Mouse (Mus musculus): ENCODE measurements around the gene Gpr157. TPM values are rescaled to one million over a fixed set of nuclear protein-coding genes. Genes with fewer than 3 reads are reported as not detected.

The Gpr157 gene
- total and polyA plus RNA-seq, 3 experiments = 0.19 to 0.88 TPM; not detected in 1

DNA sequence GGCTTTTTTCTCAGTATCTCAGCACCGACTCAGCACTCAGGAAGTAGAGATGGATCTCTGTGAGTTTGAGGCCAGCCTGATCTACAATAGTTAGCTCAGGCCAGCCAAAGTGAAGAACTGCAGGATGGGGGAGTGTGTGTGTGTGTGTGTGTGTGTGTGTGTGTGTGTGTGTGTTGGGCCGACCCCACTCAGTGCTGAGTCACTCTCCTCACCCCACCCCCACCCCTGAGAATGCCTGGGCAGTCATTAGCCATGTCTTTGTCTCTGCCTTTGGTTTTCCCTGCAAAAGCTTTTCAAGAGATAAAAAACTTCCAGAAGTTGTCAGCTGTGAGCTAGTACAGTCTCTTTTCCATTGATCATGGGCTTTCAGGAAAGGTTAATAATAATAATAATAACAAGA is 43.5 kb downstream of the Gpr157 start:
- H3K27me3 ChIP-seq (ENCODE audit: control insufficient read depth in 1 of 2, insufficient read depth in 2 of 2, low read length in 2 of 2) = no peaks in the 10 kb centered on the region
- H3K9me3 ChIP-seq (replicated peaks; ENCODE audit: insufficient read depth, low read length) = no peaks in the 10 kb centered on the region
- TF ChIP-seq CHD1 (IDR thresholded peaks at IDR 0.05; ENCODE audit: low read depth, low read length) (no peak), SMC3 (IDR thresholded peaks at IDR 0.05; ENCODE audit: low read depth, low read length) (no peak), MEF2A (IDR thresholded peaks at IDR 0.05; ENCODE audit: extremely low read depth, insufficient replicate concordance, low read depth, low read length, poor library complexity, severe bottlenecking) (no peak), CTCF (IDR thresholded peaks at IDR 0.05 in 2 of 3, conservative IDR thresholded peaks at IDR 0.05 in 1 of 3; ENCODE audit: control insufficient read depth in 1 of 3, insufficient read depth in 1 of 3, low read depth in 2 of 3, low read length in 3 of 3, poor library complexity in 1 of 3, severe bottlenecking in 1 of 3) (no peak), GATA1 (IDR thresholded peaks at IDR 0.05; ENCODE audit: low read depth, low read length) (no peak), TCF12 (IDR thresholded peaks at IDR 0.05; ENCODE audit: low read depth, low read length) (no peak), MYB (IDR thresholded peaks at IDR 0.05; ENCODE audit: low read depth, low read length) (no peak), RCOR1 (IDR thresholded peaks at IDR 0.05; ENCODE audit: low read depth, low read length) (no peak), BHLHE40 (IDR thresholded peaks at IDR 0.05; ENCODE audit: borderline replicate concordance, low read depth, low read length) (no peak), KAT2A (conservative IDR thresholded peaks at IDR 0.05; ENCODE audit: low read depth, low read length) (no peak), MYC (IDR thresholded peaks at IDR 0.05; ENCODE audit: low read depth, low read length) (no peak)
- peaks cover 4 to 16% of the 10 kb centered on the region in 2 experiments for H3K4me1 ChIP-seq (ENCODE audit: control insufficient read depth in 1 of 2, insufficient read depth in 2 of 2, low read length in 2 of 2)
- peaks cover 0 to 10% of the 10 kb centered on the region in 2 experiments; a peak in 2 of 4 replicates for H3K36me3 ChIP-seq (ENCODE audit: control insufficient read depth in 1 of 2, insufficient read depth in 2 of 2, low read length in 2 of 2)
- no peak overlapping the region for H3K27ac ChIP-seq (ENCODE audit: control insufficient read depth, low read depth, low read length)
- no peaks in the 10 kb centered on the region for H3K79me2 ChIP-seq (ENCODE audit: control insufficient read depth, insufficient read depth, low read length, poor library complexity)
- H3K9ac ChIP-seq (ENCODE audit: control insufficient read depth, low read depth, low read length, poor library complexity, severe bottlenecking) = no peak overlapping the region
- H3K4me3 ChIP-seq (ENCODE audit: control insufficient read depth in 1 of 2, insufficient read depth in 1 of 2, low read depth in 2 of 2, low read length in 2 of 2) = no peak overlapping the region
- no peak for DNase-seq (ENCODE audit: low read depth, low spot score)

DNA sequence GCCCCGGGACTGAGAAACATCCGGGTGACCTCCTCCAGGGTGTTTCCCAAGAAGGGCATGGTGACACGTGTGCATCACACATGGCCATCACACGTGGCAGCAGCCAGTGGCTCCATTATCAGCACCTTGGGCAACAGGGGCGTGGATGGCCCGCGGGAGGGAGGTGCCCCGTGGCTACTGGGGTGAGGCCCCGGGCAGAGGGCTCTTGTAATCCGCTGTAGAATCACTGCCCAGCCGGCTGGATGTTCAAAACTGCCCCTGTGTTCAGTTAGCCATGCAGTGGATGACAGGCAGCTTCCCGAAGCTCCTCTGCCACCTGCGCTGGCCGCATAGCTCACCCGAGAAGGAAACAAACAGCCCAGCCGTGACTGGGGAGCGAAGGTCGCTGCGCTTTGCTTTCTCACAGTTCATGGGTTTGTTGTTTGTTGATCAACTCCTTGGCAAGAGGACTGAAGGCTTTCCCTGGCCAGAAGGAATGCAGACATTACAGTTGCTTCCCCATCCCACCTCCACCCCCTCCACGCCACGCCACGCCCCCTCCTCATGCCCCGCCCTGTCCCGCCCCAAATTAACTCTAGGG is 45.6 kb downstream of the Gpr157 start:
- DNase-seq (ENCODE audit: low read depth, low spot score) = peak; percentile 58
- H3K9me3 ChIP-seq (replicated peaks; ENCODE audit: insufficient read depth, low read length) = no peaks in the 10 kb centered on the region
- peak overlapping the region; percentile 48 to 68; a peak in 3 of 4 replicates for H3K4me3 ChIP-seq (ENCODE audit: control insufficient read depth in 1 of 2, insufficient read depth in 1 of 2, low read depth in 2 of 2, low read length in 2 of 2)
- TF ChIP-seq CHD1 (IDR thresholded peaks at IDR 0.05; ENCODE audit: low read depth, low read length) (no peak), SIN3A (IDR thresholded peaks at IDR 0.05; ENCODE audit: low read length) (peak; percentile 34; the same call in 1 of the 2 replicates), NELFE (IDR thresholded peaks at IDR 0.05; ENCODE audit: low read depth, low read length) (no peak), MAX (IDR thresholded peaks at IDR 0.05; ENCODE audit: low read length) (peak; percentile 89), TAL1 (IDR thresholded peaks at IDR 0.05; ENCODE audit: low read length) (no peak), MXI1 (IDR thresholded peaks at IDR 0.05; ENCODE audit: low read depth, low read length) (peak; percentile 97), BHLHE40 (IDR thresholded peaks at IDR 0.05; ENCODE audit: borderline replicate concordance, low read depth, low read length) (peak; percentile 16; the same call in 1 of the 2 replicates), ZMIZ1 (IDR thresholded peaks at IDR 0.05; ENCODE audit: low read depth, low read length) (no peak), HCFC1 (IDR thresholded peaks at IDR 0.05; ENCODE audit: low read depth, low read length) (no peak), USF1 (IDR thresholded peaks at IDR 0.05; ENCODE audit: low read depth, low read length) (peak; percentile 53; the same call in 1 of the 2 replicates), MYC (IDR thresholded peaks at IDR 0.05; ENCODE audit: low read depth, low read length) (peak; percentile 94), POLR2A (IDR thresholded peaks at IDR 0.05; ENCODE audit: control insufficient read depth in 1 of 2, insufficient read depth in 1 of 2, low read depth in 1 of 2, low read length in 2 of 2, poor library complexity in 1 of 2) (peak; percentile 29 to 35; a peak in 1 of 4 replicates)
- H3K9ac ChIP-seq (ENCODE audit: control insufficient read depth, low read depth, low read length, poor library complexity, severe bottlenecking) = peak overlapping the region; percentile 61
- no peaks in the 10 kb centered on the region for H3K79me2 ChIP-seq (ENCODE audit: control insufficient read depth, insufficient read depth, low read length, poor library complexity)
- H3K4me1 ChIP-seq (ENCODE audit: control insufficient read depth in 1 of 2, insufficient read depth in 2 of 2, low read length in 2 of 2) = peaks cover 6 to 26% of the 10 kb centered on the region in 2 experiments
- peaks cover 0 to 15% of the 10 kb centered on the region in 2 experiments; a peak in 2 of 4 replicates for H3K36me3 ChIP-seq (ENCODE audit: control insufficient read depth in 1 of 2, insufficient read depth in 2 of 2, low read length in 2 of 2)
- no peaks in the 10 kb centered on the region for H3K27me3 ChIP-seq (ENCODE audit: control insufficient read depth in 1 of 2, insufficient read depth in 2 of 2, low read length in 2 of 2)
- no peak overlapping the region for H3K27ac ChIP-seq (ENCODE audit: control insufficient read depth, low read depth, low read length)

All from MEL (cell line).